Mouse (Mus musculus) lung, embryonic 16.5 days (tissue): Measurements from ENCODE around the gene Tbr1. TPM values are rescaled to one million over a fixed set of nuclear protein-coding genes. Genes with fewer than 3 reads are reported as not detected.
A peak's percentile ranks its signal among the peaks of the same experiment; 100 is the strongest.

Experiments used
- ATAC-seq: fragments of 200-750 bp; cut with Nextera tagmentation; 2 replicates; pipeline ENCODE4 v1.8.0; 2017; ENCODE audit warnings: low read depth, mild to moderate bottlenecking, moderate library complexity
- H3K27ac ChIP-seq: fragments of 300-500 bp; sonication (generic); 2 replicates; pipeline ENCODE4 v1.5.1; 2014; ENCODE audit warnings: mild to moderate bottlenecking, control low read depth, low read length
- H3K27me3 ChIP-seq: fragments of 300-500 bp; sonication (generic); 2 replicates; pipeline ENCODE4 v1.6.1; 2014; ENCODE audit warnings: low read depth, low read length, mixed read lengths; ENCODE audit not compliant: control insufficient read depth, insufficient read depth
- H3K36me3 ChIP-seq: fragments of 300-500 bp; sonication (generic); 2 replicates; pipeline ENCODE4 v1.6.1; 2014; ENCODE audit warnings: low read length; ENCODE audit not compliant: control insufficient read depth, insufficient read depth
- H3K4me1 ChIP-seq: fragments of 300-500 bp; sonication (generic); replicated peaks from 2 replicates; pipeline ENCODE4 v1.6.1; 2014; ENCODE audit warnings: low read length, mixed read lengths; ENCODE audit not compliant: control insufficient read depth, insufficient read depth
- H3K4me2 ChIP-seq: fragments of 300-500 bp; sonication (generic); 2 replicates; pipeline ENCODE4 v1.6.1; 2014; ENCODE audit warnings: low read depth, low read length, control low read depth
- H3K4me3 ChIP-seq: fragments of 300-500 bp; sonication (generic); 2 replicates; pipeline ENCODE4 v1.5.1; 2014; ENCODE audit warnings: mild to moderate bottlenecking, low read length, control low read depth
- H3K9ac ChIP-seq: fragments of 300-500 bp; sonication (generic); 2 replicates; pipeline ENCODE4 v1.6.1; 2014; ENCODE audit warnings: low read length, control low read depth
- H3K9me3 ChIP-seq: fragments of 300-500 bp; sonication (generic); 2 replicates; pipeline ENCODE4 v1.6.1; 2016; ENCODE audit warnings: low read length; ENCODE audit not compliant: control insufficient read depth
- WGBS: fragments of 180-500 bp; shearing (Covaris S2); extraction: QIAGEN DNeasy Blood & Tissue Kit; methylation state at CpG from one replicate; pipeline ENCODE4 v1.1.7; 2014; 5-methylcytosine and 5-hydroxymethylcytosine counted together
- microRNA-seq: library from miRNA; unstranded; fragments of <30 nt; microRNA quantifications from one replicate; pipeline ENCODE4, GENCODE M21; 2016
- polyA plus RNA-seq: library from polyadenylated mRNA; unstranded; fragments of >200 nt; fragmentation: Nextera tagmentation; extraction: Ambion mirVana; gene quantifications from 2 replicates; pipeline ENCODE4 v1.2.1, GENCODE M21; 2015

The Tbr1 gene
- polyA plus RNA-seq, 1 experiment from 2014 or later = 0.04 TPM

GRCm38 (mm10) chr2:61815583-61816313 lies 13.0 kb downstream of the Tbr1 start:
- no peak overlapping the region for H3K27ac ChIP-seq
- peak overlapping the region; percentile 58; the same call in 1 of the 2 replicates for H3K9ac ChIP-seq
- peak; percentile 34 for ATAC-seq
- H3K4me3 ChIP-seq = peak overlapping the region; percentile 51
- peaks cover 53% of the 10 kb centered on the region for H3K27me3 ChIP-seq
- no peaks in the 10 kb centered on the region for H3K36me3 ChIP-seq
- H3K9me3 ChIP-seq = no peaks in the 10 kb centered on the region
- H3K4me1 ChIP-seq = peaks cover 21% of the 10 kb centered on the region
- 7% methylated on average over 58 of the region's 66 CpGs for WGBS
- H3K4me2 ChIP-seq = peak overlapping the region; percentile 83

GRCm38 (mm10) chr2:61818197-61818596 lies 15.5 kb downstream of the Tbr1 start:
- no peaks in the 10 kb centered on the region for H3K36me3 ChIP-seq
- no peak for ATAC-seq
- no peak overlapping the region for H3K4me3 ChIP-seq
- 73% methylated on average over 1 of the region's 1 CpGs for WGBS
- no peaks in the 10 kb centered on the region for H3K9me3 ChIP-seq
- H3K9ac ChIP-seq = no peak overlapping the region
- H3K27ac ChIP-seq = no peak overlapping the region
- H3K4me1 ChIP-seq = peaks cover 13% of the 10 kb centered on the region
- no peak overlapping the region for H3K4me2 ChIP-seq
- peaks cover 33% of the 10 kb centered on the region for H3K27me3 ChIP-seq

GRCm38 (mm10) chr2:61820203-61820602 lies 17.5 kb downstream of the Tbr1 start:
- H3K27ac ChIP-seq = no peak overlapping the region
- no peaks in the 10 kb centered on the region for H3K36me3 ChIP-seq
- H3K4me1 ChIP-seq = peaks cover 8% of the 10 kb centered on the region
- ATAC-seq = no peak
- 65% methylated on average over 4 of the region's 4 CpGs for WGBS
- H3K27me3 ChIP-seq = peaks cover 18% of the 10 kb centered on the region
- no peak overlapping the region for H3K9ac ChIP-seq
- H3K4me3 ChIP-seq = no peak overlapping the region
- H3K9me3 ChIP-seq = no peaks in the 10 kb centered on the region
- H3K4me2 ChIP-seq = no peak overlapping the region

GRCm38 (mm10) chr2:61823426-61824140 lies 20.9 kb downstream of the Tbr1 start:
- peaks cover 2% of the 10 kb centered on the region for H3K27me3 ChIP-seq
- H3K9ac ChIP-seq = no peak overlapping the region
- H3K9me3 ChIP-seq = no peaks in the 10 kb centered on the region
- no peaks in the 10 kb centered on the region for H3K4me1 ChIP-seq
- H3K36me3 ChIP-seq = no peaks in the 10 kb centered on the region
- H3K4me2 ChIP-seq = no peak overlapping the region
- 88% methylated on average over 1 of the region's 1 CpGs for WGBS
- H3K27ac ChIP-seq = no peak overlapping the region
- no peak for ATAC-seq
- H3K4me3 ChIP-seq = no peak overlapping the region

- H3K4me3 ChIP-seq = no peak overlapping the region
- no peaks in the 10 kb centered on the region for H3K4me1 ChIP-seq
- no peaks in the 10 kb centered on the region for H3K36me3 ChIP-seq
- H3K9ac ChIP-seq = no peak overlapping the region
- no peak overlapping the region for H3K27ac ChIP-seq
- ATAC-seq = no peak
- 79% methylated on average over 2 of the region's 2 CpGs for WGBS
- H3K9me3 ChIP-seq = no peaks in the 10 kb centered on the region
- no peaks in the 10 kb centered on the region for H3K27me3 ChIP-seq
- H3K4me2 ChIP-seq = no peak overlapping the region
Observed at GRCm38 (mm10) chr2:61837243-61837806, 34.6 kb downstream of the Tbr1 start.

Small RNA genes within 50 kb of the gene (microRNA-seq; reads per million reads assigned to microRNA genes)
- gene Gm22403 = not detected

Other genes with a start within 250 kb of the Tbr1 start
- 30.9 and 34.0 TPM in 2 replicates for gene Tank, start 224.3 kb upstream of the Tbr1 start, polyA plus RNA-seq
- gene Psmd14, start 91.2 kb upstream of the Tbr1 start, polyA plus RNA-seq = 157 TPM in 2 replicates
- gene Slc4a10, start 243.5 kb downstream of the Tbr1 start, polyA plus RNA-seq = 0.03 and 0.35 TPM in 2 replicates